Mouse (Mus musculus) kidney, adult 2 months (tissue): Measurements from ENCODE around the gene Plekho1.

Source experiments
- CTCF ChIP-seq: fragments of 200-500 bp; conservative IDR thresholded peaks from 2 replicates; pipeline ENCODE4 v1.5.1; 2011; ENCODE audit warnings: low read depth, mild to moderate bottlenecking, control low read depth, low read length, moderate library complexity, mixed read lengths; ENCODE audit not compliant: insufficient read depth, insufficient read length
- POLR2A ChIP-seq: fragments of 200-500 bp; IDR thresholded peaks from one replicate; pipeline ENCODE4 v1.6.1; 2011; ENCODE audit warnings: low read depth, low read length, control low read depth

GRCm38 (mm10) chr3:96000080-96000632 is 4.4 kb upstream of the Plekho1 start:
- TF ChIP-seq CTCF (no peak), POLR2A (no peak)
